ENCODE assay signal across 8 mouse cellular contexts in the genomic region with DNA sequence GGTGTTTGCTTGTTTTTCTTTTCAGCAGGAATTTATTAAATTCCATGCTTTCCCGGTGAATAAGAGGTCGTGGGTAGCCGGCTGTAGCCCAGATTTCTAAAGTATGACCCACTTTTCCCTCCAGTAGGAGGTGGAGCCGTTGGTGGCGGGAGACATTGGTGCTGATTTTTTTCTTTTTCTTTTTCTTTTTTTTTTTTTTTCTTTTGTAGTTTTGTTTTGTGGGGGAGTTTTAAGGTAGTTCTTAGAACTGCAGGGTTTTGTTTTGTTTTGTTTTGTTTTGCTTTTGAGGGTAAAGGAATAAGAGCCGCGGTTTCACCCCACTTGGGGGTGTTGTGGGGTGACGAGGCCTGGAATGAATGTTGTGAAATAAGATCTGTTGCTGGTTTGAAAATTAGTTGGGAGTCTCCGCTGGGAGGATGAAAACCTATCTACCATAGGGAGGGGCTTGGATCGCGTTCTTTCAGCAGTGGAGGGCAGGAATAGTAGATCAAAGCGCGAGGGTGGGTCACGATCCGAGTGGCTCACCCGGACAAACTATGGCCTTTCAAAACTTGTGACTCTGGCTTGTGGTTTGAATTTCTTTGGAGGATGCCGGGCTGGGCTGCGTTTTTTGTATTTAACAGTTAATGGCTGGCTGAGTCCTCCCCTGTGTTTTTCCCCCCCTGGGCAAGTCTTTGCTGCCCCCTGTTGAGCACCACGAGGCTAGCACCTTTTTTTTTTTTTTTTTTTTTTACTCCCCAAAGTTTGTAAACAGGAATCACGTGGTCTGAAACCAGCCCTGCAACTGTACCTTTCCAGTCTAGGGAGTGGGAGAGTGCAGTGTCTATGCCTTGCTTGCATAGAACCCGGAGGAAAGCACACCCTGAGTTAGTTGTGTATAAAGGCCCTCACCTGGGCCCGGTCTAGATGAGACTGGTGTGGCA. TPM values are rescaled to one million over a fixed set of nuclear protein-coding genes. Genes with fewer than 3 reads are reported as not detected.
A peak's percentile ranks its signal among the peaks of the same experiment; 100 is the strongest.
DNase-seq lines count a peak whose midpoint lies in the region; ATAC-seq and TF ChIP-seq lines count a peak whose summit lies in the region.

No protein-coding gene starts in this region.

- peak overlapping the region; percentile 91 for H3K9ac ChIP-seq in heart, embryonic 14.5 days (ENCODE audit: low read length)
- peak overlapping the region; percentile 97 for H3K9ac ChIP-seq in kidney, postnatal 0 days (ENCODE audit: low read depth, low read length)
- peak overlapping the region; percentile 100 for H3K9ac ChIP-seq in liver, embryonic 15.5 days
- H3K9ac ChIP-seq in neural tube, embryonic 11.5 days (ENCODE audit: low read length): peak overlapping the region; percentile 92

- H3K36me3 ChIP-seq in heart, embryonic 14.5 days (ENCODE audit: control insufficient read depth, insufficient read depth, low read length): peaks cover 23% of the 10 kb centered on the region
- H3K36me3 ChIP-seq in kidney, postnatal 0 days (ENCODE audit: insufficient read depth, low read length): peaks cover 13% of the 10 kb centered on the region
- peaks cover 53% of the 10 kb centered on the region for H3K36me3 ChIP-seq in liver, embryonic 15.5 days (replicated peaks)
- H3K36me3 ChIP-seq in neural tube, embryonic 11.5 days (ENCODE audit: control insufficient read depth, insufficient read depth, low read length): peaks cover 8% of the 10 kb centered on the region
- no peaks in the 10 kb centered on the region for H3K36me3 ChIP-seq in testis, adult 2 months (ENCODE audit: control insufficient read depth, insufficient read depth, low read length)

- WGBS in heart, embryonic 14.5 days: 3% methylated on average over 21 of the region's 22 CpGs
- whole genome bisulfite sequencing in kidney, postnatal 0 days: under 1% methylated on average over 22 of the region's 22 CpGs
- WGBS in liver, embryonic 15.5 days (ENCODE audit: insufficient replicate concordance): 2% methylated on average over 22 of the region's 22 CpGs
- WGBS in neural tube, embryonic 11.5 days: 1% methylated on average over 22 of the region's 22 CpGs

- peak overlapping the region; percentile 68 for H3K27ac ChIP-seq in embryonic fibroblast, embryonic 13.5 days (ENCODE audit: insufficient read depth, low read length)
- H3K27ac ChIP-seq in heart, embryonic 14.5 days (replicated peaks in 1 of 2; ENCODE audit: control insufficient read depth in 1 of 2, insufficient read depth in 1 of 2, low read depth in 2 of 2, low read length in 2 of 2): peak overlapping the region; percentile 58 to 89
- peak overlapping the region; percentile 94 for H3K27ac ChIP-seq in kidney, postnatal 0 days
- peak overlapping the region; percentile 99 for H3K27ac ChIP-seq in liver, embryonic 15.5 days (replicated peaks)
- no peak overlapping the region for H3K27ac ChIP-seq in neural tube, embryonic 11.5 days (ENCODE audit: low read depth, low read length)
- peak overlapping the region; percentile 59 for H3K27ac ChIP-seq in testis, adult 2 months (ENCODE audit: control insufficient read depth, insufficient read depth, low read depth, low read length)

- H3K9me3 ChIP-seq in heart, embryonic 14.5 days (ENCODE audit: control insufficient read depth, low read length): no peaks in the 10 kb centered on the region
- H3K9me3 ChIP-seq in kidney, postnatal 0 days (replicated peaks; ENCODE audit: low read length): no peaks in the 10 kb centered on the region
- no peaks in the 10 kb centered on the region for H3K9me3 ChIP-seq in liver, embryonic 15.5 days (replicated peaks)
- no peaks in the 10 kb centered on the region for H3K9me3 ChIP-seq in neural tube, embryonic 11.5 days (ENCODE audit: control insufficient read depth, low read length)

- TF ChIP-seq CTCF in embryonic fibroblast, embryonic 13.5 days (IDR thresholded peaks at IDR 0.05; ENCODE audit: borderline replicate concordance, insufficient read depth, low read length): peak; percentile 39; the same call in 1 of the 2 replicates
- TF ChIP-seq CTCF in kidney, postnatal 0 days (IDR thresholded peaks at IDR 0.05; ENCODE audit: low read depth): peak; percentile 90
- TF ChIP-seq CTCF in testis, adult 2 months (IDR thresholded peaks at IDR 0.05; ENCODE audit: control insufficient read depth, insufficient read depth, insufficient replicate concordance, low read depth, low read length): peak; percentile 42; the same call in 1 of the 2 replicates

- peak; percentile 94 for DNase-seq in CD4-positive helper T cell, adult 2 months (ENCODE audit: low read depth, low spot score)
- DNase-seq in adrenal gland, postnatal 36 days: peak; percentile 69 to 79
- DNase-seq in kidney, postnatal 0 days (ENCODE audit: low spot score): peak; percentile 96
- peak; percentile 74 for DNase-seq in neural tube, embryonic 11.5 days (ENCODE audit: low spot score)

- peak overlapping the region; percentile 68 for H3K4me2 ChIP-seq in heart, embryonic 14.5 days (ENCODE audit: low read length)
- H3K4me2 ChIP-seq in kidney, postnatal 0 days (ENCODE audit: low read length): peak overlapping the region; percentile 85
- H3K4me2 ChIP-seq in liver, embryonic 15.5 days: peak overlapping the region; percentile 73
- peak overlapping the region; percentile 79 for H3K4me2 ChIP-seq in neural tube, embryonic 11.5 days (ENCODE audit: low read depth)

- no peaks in the 10 kb centered on the region for H3K27me3 ChIP-seq in heart, embryonic 14.5 days (ENCODE audit: control insufficient read depth, insufficient read depth, low read length)
- no peaks in the 10 kb centered on the region for H3K27me3 ChIP-seq in kidney, postnatal 0 days (ENCODE audit: insufficient read depth, low read length)
- H3K27me3 ChIP-seq in liver, embryonic 15.5 days: no peaks in the 10 kb centered on the region
- no peaks in the 10 kb centered on the region for H3K27me3 ChIP-seq in neural tube, embryonic 11.5 days (ENCODE audit: control insufficient read depth, insufficient read depth, low read length)
- no peaks in the 10 kb centered on the region for H3K27me3 ChIP-seq in testis, adult 2 months (ENCODE audit: control insufficient read depth, insufficient read depth, low read length)

- H3K4me1 ChIP-seq in embryonic fibroblast, embryonic 13.5 days (ENCODE audit: control insufficient read depth, insufficient read depth, low read length): peaks cover 3% of the 10 kb centered on the region; the same call in 1 of the 2 replicates
- peaks cover 2 to 16% of the 10 kb centered on the region in 2 experiments for H3K4me1 ChIP-seq in heart, embryonic 14.5 days (ENCODE audit: control insufficient read depth in 2 of 2, insufficient read depth in 2 of 2, low read length in 2 of 2)
- H3K4me1 ChIP-seq in kidney, postnatal 0 days (replicated peaks; ENCODE audit: insufficient read depth, low read length): peaks cover 6% of the 10 kb centered on the region; the same call in 1 of the 2 replicates
- peaks cover 61% of the 10 kb centered on the region for H3K4me1 ChIP-seq in liver, embryonic 15.5 days (replicated peaks)
- H3K4me1 ChIP-seq in neural tube, embryonic 11.5 days (ENCODE audit: control insufficient read depth, insufficient read depth, low read length): peaks cover 10% of the 10 kb centered on the region; the same call in 1 of the 2 replicates
- peaks cover 25% of the 10 kb centered on the region for H3K4me1 ChIP-seq in testis, adult 2 months (ENCODE audit: control insufficient read depth, insufficient read depth, low read length)

- H3K4me3 ChIP-seq in embryonic fibroblast, embryonic 13.5 days (ENCODE audit: insufficient read depth, low read length): peak overlapping the region; percentile 73
- peak overlapping the region; percentile 67 to 84 for H3K4me3 ChIP-seq in heart, embryonic 14.5 days (ENCODE audit: control insufficient read depth in 1 of 2, insufficient read depth in 1 of 2, low read depth in 1 of 2, low read length in 2 of 2)
- H3K4me3 ChIP-seq in kidney, postnatal 0 days (replicated peaks; ENCODE audit: low read depth, low read length): peak overlapping the region; percentile 96
- peak overlapping the region; percentile 99 for H3K4me3 ChIP-seq in liver, embryonic 15.5 days (replicated peaks)
- peak overlapping the region; percentile 97 for H3K4me3 ChIP-seq in neural tube, embryonic 11.5 days (ENCODE audit: low read depth, low read length)
- H3K4me3 ChIP-seq in testis, adult 2 months (ENCODE audit: control insufficient read depth, low read depth, low read length): peak overlapping the region; percentile 89

- no peak for ATAC-seq in heart, embryonic 14.5 days (ENCODE audit: insufficient number of reproducible peaks, insufficient read depth, low FRiP score, low read depth)
- ATAC-seq in kidney, postnatal 0 days (replicated peaks; ENCODE audit: low FRiP score, low read depth): no peak
- ATAC-seq in liver, embryonic 15.5 days (ENCODE audit: insufficient read depth): no peak
- no peak for ATAC-seq in neural tube, embryonic 11.5 days (ENCODE audit: insufficient read depth, low FRiP score, low TSS enrichment)

- TF ChIP-seq POLR2A in embryonic fibroblast, embryonic 13.5 days (IDR thresholded peaks at IDR 0.05; ENCODE audit: low read depth, low read length): no peak
- no peak for TF ChIP-seq POLR2A in testis, adult 2 months (IDR thresholded peaks at IDR 0.05; ENCODE audit: control insufficient read depth, low read depth, low read length)

RNA-seq across cellular contexts. Expression of gene Pim1, which starts 2.0 kb away (rescaled TPM):
- 100 to 1,000 TPM; 162 to 206 TPM for total RNA-seq in adrenal gland, postnatal 36 days (2021)
- 27.5 and 30.7 TPM in 2 replicates for polyA plus RNA-seq in embryonic fibroblast, embryonic 13.5 days (2011; ENCODE audit: insufficient read length, low read depth, missing spikeins)
- polyA plus RNA-seq in heart, embryonic 14.5 days (2014; fragmentation: Nextera tagmentation; extraction: Ambion mirVana): 14.1 and 16.5 TPM in 2 replicates
- 21.3 and 21.6 TPM in 2 replicates for polyA plus RNA-seq in kidney, postnatal 0 days (2015; fragmentation: Nextera tagmentation; extraction: Ambion mirVana)
- polyA plus RNA-seq in liver, embryonic 15.5 days (2015; fragmentation: Nextera tagmentation; extraction: Ambion mirVana): 93.3 and 93.5 TPM in 2 replicates
- polyA plus RNA-seq in neural tube, embryonic 11.5 days (2014; fragmentation: Nextera tagmentation; extraction: Ambion mirVana): 23.1 and 24.3 TPM in 2 replicates
- polyA plus RNA-seq in testis, adult 2 months (2012; rRNA removed): 87.2 and 99.7 TPM in 2 replicates

RNA-seq across cellular contexts. Expression of gene Gm17657, which starts 56.9 kb away (rescaled TPM):
- total RNA-seq in adrenal gland, postnatal 36 days (2021): not detected
- polyA plus RNA-seq in embryonic fibroblast, embryonic 13.5 days (2011; ENCODE audit: insufficient read length, low read depth, missing spikeins): not detected in 2 replicates
- polyA plus RNA-seq in heart, embryonic 14.5 days (2014; fragmentation: Nextera tagmentation; extraction: Ambion mirVana): not detected in 2 replicates
- polyA plus RNA-seq in kidney, postnatal 0 days (2015; fragmentation: Nextera tagmentation; extraction: Ambion mirVana): not detected in 2 replicates
- not detected in 2 replicates for polyA plus RNA-seq in liver, embryonic 15.5 days (2015; fragmentation: Nextera tagmentation; extraction: Ambion mirVana)
- not detected in 2 replicates for polyA plus RNA-seq in neural tube, embryonic 11.5 days (2014; fragmentation: Nextera tagmentation; extraction: Ambion mirVana)
- 18.6 and 21.1 TPM in 2 replicates for polyA plus RNA-seq in testis, adult 2 months (2012; rRNA removed)

RNA-seq across cellular contexts. Expression of gene Tbc1d22b, which starts 57.1 kb away (rescaled TPM):
- total RNA-seq in adrenal gland, postnatal 36 days (2021): 10 to 100 TPM; 24.6 to 28.3 TPM
- polyA plus RNA-seq in embryonic fibroblast, embryonic 13.5 days (2011; ENCODE audit: insufficient read length, low read depth, missing spikeins): 10.7 and 13.6 TPM in 2 replicates
- polyA plus RNA-seq in heart, embryonic 14.5 days (2014; fragmentation: Nextera tagmentation; extraction: Ambion mirVana): 8.1 and 10.2 TPM in 2 replicates
- polyA plus RNA-seq in kidney, postnatal 0 days (2015; fragmentation: Nextera tagmentation; extraction: Ambion mirVana): 11.9 and 12.0 TPM in 2 replicates
- polyA plus RNA-seq in liver, embryonic 15.5 days (2015; fragmentation: Nextera tagmentation; extraction: Ambion mirVana): 2.9 and 3.3 TPM in 2 replicates
- 19.9 and 22.1 TPM in 2 replicates for polyA plus RNA-seq in neural tube, embryonic 11.5 days (2014; fragmentation: Nextera tagmentation; extraction: Ambion mirVana)
- polyA plus RNA-seq in testis, adult 2 months (2012; rRNA removed): 26.0 and 26.5 TPM in 2 replicates

RNA-seq across cellular contexts. Expression of gene Tmem217, which starts 59.7 kb away (rescaled TPM):
- total RNA-seq in adrenal gland, postnatal 36 days (2021): not detected
- not detected in 2 replicates for polyA plus RNA-seq in embryonic fibroblast, embryonic 13.5 days (2011; ENCODE audit: insufficient read length, low read depth, missing spikeins)
- polyA plus RNA-seq in heart, embryonic 14.5 days (2014; fragmentation: Nextera tagmentation; extraction: Ambion mirVana): 0.41 TPM in 1 of 2 replicates, not detected in the other
- 0.20 and 0.51 TPM in 2 replicates for polyA plus RNA-seq in kidney, postnatal 0 days (2015; fragmentation: Nextera tagmentation; extraction: Ambion mirVana)
- polyA plus RNA-seq in liver, embryonic 15.5 days (2015; fragmentation: Nextera tagmentation; extraction: Ambion mirVana): 0.10 and 0.23 TPM in 2 replicates
- polyA plus RNA-seq in neural tube, embryonic 11.5 days (2014; fragmentation: Nextera tagmentation; extraction: Ambion mirVana): 0.35 and 0.45 TPM in 2 replicates
- 312 and 396 TPM in 2 replicates for polyA plus RNA-seq in testis, adult 2 months (2012; rRNA removed)

Comparison
In these comparisons a context has a peak if more than half of its experiments do, and no peak if none do; other contexts are left out.
1. CTCF ChIP-seq: peak in every context shown above with its lines; median percentile 90 in kidney, postnatal 0 days; 42 in testis, adult 2 months; 39 in embryonic fibroblast, embryonic 13.5 days.
2. RNA of gene Gm17657, which starts 56.9 kb away (polyA plus RNA-seq): 18.6 to 21.1 TPM in testis, adult 2 months; not detected in neural tube, embryonic 11.5 days, not detected in embryonic fibroblast, embryonic 13.5 days, not detected in heart, embryonic 14.5 days, not detected in kidney, postnatal 0 days and not detected in liver, embryonic 15.5 days; every median in the first group is over 10 times any median in the second.
3. Peak in every context shown above with its lines, with median percentiles within 50 percentile points of each other: DNase-seq, H3K4me3 ChIP-seq, H3K4me2 ChIP-seq and H3K9ac ChIP-seq.